Mouse (Mus musculus): Measurements from ENCODE around the gene Rhof.

Rhof gene

DNA sequence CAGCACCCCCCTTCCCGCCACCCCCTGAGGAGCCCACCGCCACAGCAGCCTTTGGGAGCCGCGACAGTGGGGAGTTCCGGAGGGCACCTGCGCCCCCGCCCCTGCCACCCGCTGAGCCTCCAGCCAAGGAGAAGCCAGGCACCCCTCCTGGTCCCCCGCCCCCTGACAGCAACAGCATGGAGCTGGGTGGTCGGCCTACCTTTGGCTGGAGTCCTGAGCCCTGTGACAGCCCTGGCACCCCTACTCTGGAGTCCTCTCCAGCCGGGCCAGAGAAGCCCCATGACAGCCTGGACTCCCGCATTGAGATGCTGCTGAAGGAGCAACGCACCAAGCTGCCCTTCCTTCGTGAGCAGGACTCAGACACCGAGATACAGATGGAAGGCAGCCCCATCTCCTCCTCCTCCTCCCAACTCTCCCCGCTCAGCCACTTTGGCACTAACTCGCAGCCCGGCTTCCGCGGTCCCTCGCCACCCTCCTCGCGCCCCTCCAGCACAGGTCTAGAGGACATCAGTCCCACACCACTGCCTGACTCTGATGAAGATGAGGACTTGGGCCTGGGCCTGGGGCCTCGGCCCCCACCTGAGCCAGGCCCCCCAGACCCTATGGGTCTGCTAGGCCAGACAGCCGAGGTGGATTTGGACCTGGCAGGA is 15.7 kb upstream of the Rhof start:
- no peak for DNase-seq (ENCODE audit: low spot score)

DNA sequence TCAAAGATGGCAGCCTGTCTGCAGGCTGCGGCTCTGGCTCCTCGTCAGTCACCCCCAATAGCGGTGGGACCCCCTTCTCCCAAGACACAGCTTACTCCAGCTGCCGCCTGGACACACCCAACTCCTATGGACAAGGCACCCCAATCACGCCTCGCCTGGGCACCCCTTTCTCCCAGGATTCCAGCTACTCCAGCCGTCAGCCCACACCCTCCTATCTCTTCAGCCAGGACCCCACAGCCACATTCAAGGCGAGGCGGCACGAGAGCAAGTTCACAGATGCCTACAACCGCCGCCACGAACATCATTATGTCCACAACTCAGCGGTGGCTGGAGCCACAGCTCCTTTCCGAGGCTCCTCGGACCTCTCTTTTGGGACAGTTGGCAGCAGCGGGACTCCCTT is 15.1 kb upstream of the Rhof start:
- no peak for DNase-seq (ENCODE audit: low spot score)

DNA sequence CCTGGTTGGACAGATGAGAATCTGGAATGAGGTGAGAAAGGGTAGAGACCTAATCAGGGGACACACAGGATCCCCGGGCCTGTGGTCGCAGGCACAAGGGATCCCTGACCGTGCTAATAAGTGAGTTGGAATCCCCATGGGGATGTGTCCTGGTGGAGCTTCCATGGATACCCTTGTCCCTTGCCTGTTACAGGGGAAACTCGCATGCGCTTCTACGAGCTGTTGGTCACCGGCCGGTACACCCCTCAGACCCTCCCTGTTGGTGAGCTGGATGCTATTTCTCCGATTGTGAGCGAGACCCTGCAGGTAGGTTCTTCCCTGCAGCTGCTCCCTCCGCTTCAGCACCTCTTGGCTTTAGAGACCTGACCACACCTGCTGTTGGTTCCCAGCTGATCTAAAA is 13.9 kb upstream of the Rhof start:
- DNase-seq (ENCODE audit: low spot score), result no peak

DNA sequence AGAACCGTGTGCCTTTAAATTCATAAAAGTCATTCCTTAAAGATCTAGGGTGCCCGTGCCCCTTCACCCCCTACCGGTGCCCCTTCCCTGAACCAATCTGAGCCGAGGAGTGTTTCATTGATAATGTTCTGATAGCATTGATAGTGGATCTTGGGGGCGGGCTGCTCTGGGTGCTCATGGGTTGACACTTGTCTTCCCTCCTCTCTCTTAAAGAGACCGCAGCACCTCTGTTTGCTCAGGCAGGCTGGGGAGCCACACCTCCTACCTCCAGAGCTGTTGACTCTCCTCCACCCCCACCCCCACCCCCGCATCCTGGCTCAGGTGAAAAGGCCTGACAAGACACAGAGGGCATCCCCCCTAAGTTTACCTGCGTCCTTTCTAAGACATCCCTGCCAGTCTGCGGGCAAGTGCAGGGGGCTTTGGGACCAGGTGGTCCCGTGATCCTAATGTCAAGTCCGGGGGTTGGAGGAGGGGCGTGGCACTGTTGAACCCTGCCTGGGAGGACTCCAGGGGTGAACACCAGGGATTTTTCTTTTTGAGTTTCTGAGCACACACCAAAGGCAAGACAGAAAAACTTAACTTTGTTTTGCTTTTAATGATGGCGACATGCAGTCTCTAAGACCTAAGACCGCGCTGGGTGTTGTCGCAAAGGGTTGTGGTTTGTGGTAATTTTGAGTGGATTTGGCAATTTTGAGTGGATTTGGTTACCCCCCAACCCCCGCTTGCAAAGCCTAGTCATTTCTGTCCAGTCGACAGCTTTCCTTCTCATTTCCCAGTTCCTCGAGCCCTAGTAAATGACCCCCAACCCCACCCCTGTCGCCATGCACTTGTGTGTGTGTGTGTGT is 12.5 kb upstream of the Rhof start:
- no peak for DNase-seq (ENCODE audit: low spot score)

DNA sequence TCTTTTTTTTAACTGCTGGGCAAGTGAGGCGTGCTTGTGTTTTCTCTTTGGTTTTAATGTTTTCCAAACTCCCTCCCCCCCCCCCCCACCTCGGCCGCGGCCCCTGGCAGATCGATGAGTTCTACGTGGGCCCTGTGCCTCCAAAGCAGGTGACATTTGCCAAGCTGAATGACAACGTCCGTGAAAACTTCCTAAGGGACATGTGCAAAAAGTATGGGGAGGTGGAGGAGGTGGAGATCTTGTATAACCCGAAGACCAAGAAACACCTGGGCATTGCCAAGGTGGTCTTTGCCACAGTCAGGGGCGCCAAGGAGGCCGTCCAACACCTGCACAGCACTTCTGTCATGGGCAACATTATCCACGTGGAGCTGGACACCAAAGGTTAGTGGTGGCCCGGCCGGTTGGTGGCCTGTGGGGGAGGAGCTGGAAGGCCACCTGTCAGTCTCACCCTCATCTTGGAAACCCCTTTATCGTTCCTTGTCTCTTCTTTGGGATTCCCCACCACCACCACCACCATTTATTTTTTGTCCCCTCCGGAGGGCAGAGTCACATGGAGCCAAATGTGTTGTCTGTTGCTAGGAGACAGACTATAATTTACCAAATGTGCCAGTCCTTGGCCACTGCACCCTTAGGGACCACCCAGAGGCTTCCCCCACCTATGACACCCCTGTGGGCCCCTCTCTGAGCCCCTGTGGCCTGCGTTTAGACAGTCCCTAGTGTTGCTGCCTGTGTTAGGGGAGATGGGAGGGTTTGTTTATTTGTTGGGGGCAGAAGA is 11.7 kb upstream of the Rhof start:
- DNase-seq (ENCODE audit: low spot score), result no peak

DNA sequence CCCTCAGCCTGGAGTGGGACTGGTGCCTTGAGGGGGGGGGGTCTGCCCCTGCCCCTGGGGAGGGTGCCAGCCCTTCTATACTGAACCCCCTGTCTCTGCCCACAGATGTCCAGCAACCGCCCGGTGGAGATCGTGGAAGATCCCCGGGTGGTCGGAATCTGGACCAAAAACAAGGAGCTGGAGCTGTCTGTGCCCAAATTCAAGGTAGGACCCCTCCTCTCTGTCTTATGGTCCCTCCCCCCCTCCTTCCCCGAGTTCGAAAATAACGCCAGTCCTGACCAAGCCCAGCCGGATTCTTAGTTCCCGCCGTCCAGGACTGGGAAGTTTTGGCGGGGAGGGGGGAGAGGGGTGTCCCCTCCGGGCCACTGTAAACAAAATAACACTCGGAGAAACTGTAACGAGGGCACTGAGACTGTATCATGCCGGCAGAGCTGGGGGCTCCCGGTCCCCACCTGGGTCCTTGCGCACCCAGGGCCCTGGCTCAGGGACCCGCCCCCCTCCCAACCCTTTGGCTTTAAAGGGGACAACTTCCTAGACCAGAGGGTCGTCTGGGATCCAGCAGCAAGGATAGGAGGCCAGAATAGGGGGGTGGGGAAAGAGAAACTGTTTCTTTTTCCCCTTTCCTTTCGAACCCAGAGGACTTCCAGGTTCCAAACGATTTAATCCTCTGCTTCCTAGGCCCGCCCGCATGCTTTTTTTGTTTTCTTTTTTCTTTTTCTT is 10.9 kb upstream of the Rhof start:
- DNase-seq (ENCODE audit: low spot score), result no peak

DNA sequence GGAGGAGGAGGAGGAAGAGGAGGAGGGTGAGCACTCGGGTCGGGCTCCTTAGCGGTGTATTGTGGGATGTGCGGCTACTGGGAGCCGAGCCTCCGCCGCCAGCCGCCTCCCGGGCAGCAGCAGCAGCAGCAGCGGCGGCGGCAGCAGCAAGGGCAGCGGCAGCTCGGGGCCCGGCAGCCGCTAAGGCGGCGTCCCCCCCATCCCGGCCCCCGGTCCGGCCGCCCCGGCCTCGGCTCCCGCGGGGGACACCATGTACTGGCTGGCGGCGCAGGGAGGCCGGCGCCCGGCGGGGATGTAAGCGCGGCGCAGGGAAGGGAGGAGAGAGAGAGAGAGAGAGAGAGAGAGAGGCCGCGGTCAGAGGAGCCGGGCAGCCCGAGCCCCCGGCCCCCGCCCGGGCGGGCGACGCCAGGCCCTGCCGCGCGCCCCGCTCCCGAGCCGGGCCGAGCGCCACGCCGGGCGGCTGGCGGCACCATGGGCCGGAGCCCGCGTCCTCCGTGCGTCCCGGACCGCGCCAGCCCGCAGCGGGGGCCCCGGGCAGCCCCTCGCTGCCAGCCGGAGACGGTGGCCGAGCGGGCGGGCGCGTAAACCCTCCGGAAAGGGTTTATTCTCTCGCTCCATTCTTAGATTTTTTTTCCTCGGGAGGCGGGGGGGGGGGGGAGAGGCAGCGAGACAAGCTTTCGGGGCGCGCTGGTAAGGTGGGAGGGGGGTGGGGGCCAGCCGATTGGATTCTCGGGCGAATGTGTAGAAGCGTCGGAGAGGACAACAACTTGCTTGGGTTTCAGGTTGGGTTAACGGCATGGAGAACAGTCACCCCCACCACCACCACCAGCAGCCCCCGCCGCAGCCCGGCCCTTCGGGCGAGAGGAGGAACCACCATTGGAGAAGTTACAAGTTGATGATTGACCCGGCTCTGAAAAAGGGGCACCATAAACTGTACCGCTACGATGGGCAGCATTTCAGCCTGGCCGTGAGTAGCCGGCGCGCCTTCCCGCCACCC is 10.0 kb upstream of the Rhof start, which contains the start of gene Setd1b:
Setd1b (plus strand) TSS at position 33 of the 997 bp plus-strand sequence.
- DNase-seq (ENCODE audit: low spot score), result peak; percentile 43

DNA sequence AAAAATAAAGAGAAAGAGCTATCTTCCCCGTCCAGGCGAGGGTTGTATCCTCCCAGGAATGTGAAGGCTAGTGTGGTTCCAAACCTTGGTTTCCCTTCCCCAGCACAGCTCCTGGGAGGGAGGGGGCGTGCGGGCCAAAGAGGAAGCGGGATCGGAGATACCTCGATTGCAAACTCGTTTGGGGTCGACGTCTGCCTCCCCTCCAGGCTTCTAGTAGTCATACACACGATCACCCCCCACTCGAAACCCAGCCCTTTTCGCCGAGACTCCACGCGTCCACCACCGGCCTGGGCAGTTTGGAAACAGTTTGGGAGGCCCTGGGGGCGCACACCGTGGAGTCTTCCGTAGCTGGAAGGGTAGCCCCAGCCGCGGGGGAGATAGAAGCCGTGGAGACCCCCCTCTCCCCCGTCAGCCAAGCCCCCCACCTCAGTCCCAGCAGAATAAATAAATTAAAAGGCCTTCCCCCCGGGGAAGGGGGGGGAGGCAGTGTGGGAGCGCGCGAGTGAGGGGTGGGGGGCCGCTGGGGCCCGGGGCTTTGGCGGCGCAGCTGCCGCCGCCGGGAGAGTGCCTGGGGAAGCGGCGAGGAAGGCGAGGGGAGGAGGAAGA is 9.2 kb upstream of the Rhof start:
- DNase-seq (ENCODE audit: low spot score), result peak; percentile 44

DNA sequence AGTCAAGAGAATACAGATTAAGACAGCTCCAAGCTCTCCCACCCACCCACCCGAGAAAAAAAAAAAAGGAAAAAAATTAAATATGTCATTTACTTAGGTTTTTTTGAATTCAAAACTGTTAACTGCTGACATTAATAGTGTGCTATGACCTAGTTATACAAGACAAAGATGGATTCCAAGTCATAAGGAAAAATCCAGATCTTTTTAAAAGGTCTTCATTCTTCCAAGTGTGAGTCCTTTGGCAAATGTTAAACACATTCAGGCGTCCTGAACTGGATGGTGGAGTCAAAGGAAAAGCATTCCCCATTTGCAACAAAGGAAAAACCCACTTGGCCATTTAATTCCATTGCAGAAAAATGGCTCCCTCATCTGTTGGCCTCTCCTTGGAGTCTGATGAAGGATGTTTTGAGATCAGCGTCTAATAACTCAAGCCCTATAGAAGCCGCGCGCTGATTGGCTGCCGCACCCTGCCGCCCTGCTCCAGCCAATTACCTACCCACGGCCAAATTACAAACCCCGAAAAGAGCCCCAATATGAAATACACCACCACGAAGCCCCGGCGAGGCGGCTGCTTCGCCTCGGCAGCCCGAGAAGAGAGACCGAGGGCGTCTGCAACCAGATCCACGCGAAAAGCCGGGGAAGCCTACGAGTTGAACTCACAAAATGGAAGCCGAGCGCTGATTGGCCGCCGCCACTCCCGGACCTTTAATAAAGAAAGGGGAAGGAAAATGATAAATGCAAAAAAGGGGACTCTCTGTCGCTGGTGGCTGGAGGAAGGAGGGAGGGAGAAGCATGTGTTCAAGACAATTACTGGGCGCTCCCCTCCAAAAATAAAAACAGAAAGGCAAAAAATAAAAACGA is 8.4 kb upstream of the Rhof start:
- DNase-seq (ENCODE audit: low spot score), result peak; percentile 87

DNA sequence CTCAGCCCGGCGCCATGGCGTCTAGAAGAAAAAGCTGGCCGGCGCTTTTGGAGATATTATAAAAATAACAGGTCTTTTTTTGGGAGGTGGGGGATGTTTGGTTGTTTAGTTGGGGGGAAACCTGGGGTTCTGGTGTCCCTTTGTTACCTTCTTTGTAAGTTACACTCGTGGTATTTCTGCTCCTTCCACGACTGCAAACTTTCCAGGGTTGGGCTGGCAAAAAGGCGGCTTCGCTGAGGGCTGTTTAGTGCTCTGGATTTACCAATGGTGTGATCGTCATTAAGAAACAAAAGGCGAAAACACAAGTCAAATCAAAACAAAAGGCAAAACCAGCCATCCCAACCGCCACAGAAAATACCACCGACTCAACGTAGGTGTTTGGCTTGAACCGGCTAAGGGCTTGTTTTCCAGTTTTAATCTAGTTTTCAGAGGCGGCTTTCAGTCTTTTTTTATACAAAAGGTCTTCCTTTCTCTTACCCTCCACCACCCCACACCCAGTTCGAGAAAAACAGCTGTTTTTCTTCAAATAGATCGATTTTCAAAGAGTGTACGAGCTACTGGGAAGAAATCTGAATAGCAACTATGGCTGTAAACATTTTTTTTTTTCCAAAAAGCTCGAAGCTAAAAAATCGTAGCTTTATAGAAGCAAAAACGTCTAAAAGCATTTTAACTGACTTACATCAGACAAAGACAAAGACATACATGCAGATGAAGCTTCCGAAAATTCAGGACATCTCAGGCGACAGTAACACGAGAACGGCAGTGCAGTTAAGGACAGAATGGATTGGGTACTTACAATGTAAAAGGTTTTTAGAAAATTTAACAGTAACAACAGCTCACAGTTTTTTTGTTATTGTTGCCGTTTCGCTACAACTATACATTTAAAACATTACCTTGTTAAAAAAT is 7.5 kb upstream of the Rhof start:
- DNase-seq (ENCODE audit: low spot score), result no peak

DNA sequence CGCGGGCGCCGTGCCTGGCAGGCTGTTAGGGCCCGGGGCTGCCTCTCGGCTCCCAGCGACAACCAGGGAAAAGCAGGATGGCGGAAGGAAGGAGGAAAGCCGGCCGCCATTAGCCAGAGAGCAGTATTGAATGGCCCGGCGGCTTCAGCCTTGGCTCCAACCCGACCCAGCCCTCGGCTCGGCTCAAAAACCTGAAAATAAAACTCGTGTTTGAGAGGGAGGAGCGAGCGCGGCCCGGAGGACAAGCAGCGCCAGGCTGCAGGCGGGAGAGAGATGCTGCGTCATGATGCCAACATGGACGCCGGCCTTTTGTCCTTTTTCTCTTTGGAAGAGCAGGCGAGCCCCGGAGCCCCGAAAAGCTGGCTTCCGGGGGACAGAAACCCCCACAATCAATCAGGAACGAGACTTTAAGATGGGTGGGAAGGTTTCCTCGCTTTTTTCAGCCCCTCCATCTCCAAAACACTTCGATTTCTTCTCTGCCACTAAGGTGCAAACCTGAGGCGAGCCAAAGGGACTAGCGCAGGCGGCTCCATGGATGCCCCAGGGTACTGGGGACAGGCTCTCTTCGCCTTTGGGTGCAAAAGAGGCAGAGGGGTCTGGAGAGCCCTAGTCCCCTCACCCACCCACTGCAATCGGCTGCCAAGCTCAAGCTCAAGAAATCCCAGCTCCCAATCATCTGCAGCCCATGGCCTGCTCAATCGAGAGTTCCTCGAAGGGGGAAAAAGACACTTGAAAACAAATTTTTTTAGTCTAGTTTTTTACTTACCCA is 6.6 kb upstream of the Rhof start:
- peak; percentile 62 for DNase-seq (ENCODE audit: low spot score)

DNA sequence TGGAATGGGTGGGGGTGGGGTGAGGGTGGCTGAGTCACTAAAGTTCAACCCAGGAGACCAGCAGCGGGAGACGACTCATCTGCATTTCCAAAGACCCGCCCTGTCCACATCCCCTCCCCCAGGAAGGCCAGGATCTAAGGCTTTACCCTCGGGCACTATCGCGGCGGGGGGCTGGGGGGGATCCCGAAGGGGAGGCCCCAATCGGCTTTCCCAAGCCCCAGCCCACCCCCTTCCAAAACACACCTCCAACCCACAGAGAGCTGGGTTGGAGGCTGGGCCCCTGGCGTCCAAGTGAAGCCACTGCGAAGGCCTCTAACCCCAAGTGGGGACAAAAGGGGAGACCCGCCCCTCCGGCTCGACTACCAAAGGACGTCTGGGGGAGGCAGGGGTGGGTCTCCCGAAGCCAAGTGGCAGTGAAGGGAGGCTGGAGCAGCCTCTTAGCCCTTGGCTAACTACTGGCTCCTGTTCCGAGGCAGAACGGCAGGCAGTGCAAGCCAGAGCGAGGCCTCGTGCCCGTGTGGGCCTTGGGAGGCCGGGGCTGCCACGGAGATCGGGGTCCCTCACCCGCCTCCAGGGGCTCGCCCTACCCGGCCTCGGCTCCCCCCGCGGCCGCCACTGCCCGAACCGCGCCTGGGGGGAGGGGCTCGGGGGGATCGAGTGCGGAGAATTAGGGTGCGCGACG is 5.9 kb upstream of the Rhof start:
- DNase-seq (ENCODE audit: low spot score), result peak; percentile 68

DNA sequence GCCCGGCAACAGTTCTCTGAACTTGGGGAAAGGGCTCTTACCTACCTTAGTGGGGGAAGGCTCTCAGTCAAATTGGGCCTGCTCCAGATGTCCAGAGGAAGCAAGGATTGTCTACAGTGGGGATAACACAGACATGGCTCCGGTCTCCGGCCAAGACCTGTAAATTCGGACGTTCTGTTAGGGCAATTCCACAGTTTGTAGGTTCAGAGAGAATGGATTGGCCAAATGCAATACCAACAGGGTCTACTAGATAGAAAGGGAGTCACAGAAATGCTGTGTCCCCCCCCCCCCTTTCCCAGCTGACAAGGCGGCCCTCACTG is 5.4 kb upstream of the Rhof start:
- DNase-seq (ENCODE audit: low spot score), result no peak

DNA sequence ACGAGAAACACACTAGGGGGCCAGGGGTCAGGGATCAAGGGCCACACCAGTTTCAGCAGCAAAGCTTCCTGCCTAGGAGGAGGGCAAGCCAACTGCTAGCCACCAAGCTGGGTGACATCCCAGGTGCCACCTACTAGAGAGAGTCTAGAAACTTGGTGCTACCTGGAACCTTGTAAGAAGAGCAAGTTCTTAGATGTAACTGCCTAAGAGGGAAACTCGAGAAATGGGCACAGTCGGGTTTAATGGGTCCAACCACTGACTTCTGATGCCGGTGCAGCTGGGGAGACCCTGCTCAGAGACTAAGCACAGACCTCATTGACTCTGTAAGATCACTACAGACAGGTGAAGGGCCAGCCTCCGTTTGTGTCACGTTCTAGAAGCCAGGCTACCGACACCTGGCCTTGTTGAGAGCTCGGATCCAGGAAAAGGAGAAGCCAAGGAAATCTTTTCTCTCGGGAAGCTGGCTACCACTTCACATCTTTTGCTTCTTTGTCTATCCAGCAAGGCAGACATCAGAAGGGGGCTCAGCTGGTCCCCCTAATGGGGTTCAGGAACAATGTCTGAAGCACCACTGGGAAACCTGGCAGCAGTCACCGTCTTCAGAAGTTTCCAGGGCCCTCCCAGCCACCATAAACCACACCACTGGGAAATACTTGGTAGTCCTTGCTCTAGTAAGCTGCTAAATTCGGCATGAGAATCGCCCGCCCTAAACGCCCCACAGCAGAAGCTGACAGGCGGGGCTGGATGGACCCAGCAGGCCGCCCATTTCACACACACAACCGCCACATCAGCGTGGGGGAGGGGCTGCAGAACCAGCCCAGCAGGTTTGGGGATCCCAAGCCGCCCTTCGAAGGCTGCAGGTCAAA is 4.8 kb upstream of the Rhof start:
- peak; percentile 71 for DNase-seq (ENCODE audit: low spot score)

DNA sequence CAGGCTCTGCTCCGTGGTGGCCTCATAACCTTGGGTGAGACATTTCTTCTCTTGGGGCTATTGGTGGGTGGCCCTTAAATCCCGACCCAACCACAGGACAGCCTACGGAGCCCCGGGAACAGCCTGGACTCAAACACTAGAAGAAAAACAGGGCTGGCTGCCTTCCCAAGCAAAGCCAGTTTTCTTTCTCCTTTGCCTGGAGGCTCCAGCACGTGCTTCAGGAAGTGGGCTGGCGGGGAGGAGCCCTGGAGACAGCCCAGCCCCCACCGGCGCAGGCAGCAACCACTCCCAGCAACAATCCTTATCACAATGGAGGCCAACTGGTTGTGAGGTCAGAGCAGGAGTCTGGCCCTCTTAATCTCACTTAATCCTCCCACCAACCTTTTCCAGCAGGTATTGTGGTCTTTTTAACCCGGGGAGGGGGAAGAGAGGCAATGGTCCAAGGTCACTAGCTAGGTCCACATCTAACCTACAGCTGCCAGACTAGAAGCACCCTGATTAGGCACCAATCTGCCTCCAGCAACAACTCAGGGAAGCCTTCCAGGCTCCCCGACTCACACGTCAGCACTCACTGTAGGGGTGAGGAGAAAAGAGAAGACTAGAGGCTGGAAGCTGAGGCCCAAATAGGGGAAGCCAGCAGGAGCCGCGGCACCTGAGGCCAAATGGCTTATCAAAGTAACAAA is 4.0 kb upstream of the Rhof start:
- peak; percentile 68 for DNase-seq (ENCODE audit: low spot score)
